Mouse (Mus musculus): ENCODE measurements around the gene Cylc2. TPM values are rescaled to one million over a fixed set of nuclear protein-coding genes. Genes with fewer than 3 reads are reported as not detected.

Gene Cylc2
- not detected in 2 replicates for polyA plus RNA-seq (2011; ENCODE audit: insufficient read depth, insufficient read length, low replicate concordance, missing spikeins)

DNA sequence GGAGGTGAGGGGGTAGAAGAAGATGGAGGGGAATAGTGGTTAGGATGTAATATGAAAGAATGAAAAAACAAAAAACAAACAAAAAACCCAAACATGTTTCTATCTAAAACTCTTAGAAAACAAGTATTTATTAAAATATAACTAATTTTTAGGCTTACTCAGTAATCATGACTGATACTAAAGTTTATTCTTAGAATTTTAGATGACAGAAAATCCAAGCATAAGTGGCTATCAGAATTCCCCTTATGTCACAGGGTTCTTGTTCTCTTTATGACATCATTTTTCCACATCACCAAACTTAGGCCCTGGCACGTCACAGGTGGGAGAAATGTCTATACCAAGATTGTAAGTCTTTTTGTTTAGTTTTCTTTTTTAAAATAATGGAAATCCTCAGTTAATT, at the start of gene Cylc2:
Cylc2 (plus strand) TSS at position 301 of the 400 bp plus-strand sequence.
- H3K4me3 ChIP-seq (replicated peaks; ENCODE audit: control insufficient read depth, low read depth, low read length), result no peak within 1 kb of the TSS
- H3K27ac ChIP-seq (ENCODE audit: control insufficient read depth, insufficient read depth, low read depth, low read length, poor library complexity), result no peak within 1 kb of the TSS
- no peaks in the 10 kb centered on the region for H3K4me1 ChIP-seq (ENCODE audit: control insufficient read depth, insufficient read depth, low read length)
- 70% methylated on average over 1 of the region's 1 CpGs for WGBS
- no peak for TF ChIP-seq POLR2A (IDR thresholded peaks at IDR 0.05; ENCODE audit: borderline replicate concordance, control insufficient read depth, low read depth, low read length)
- no peak for TF ChIP-seq CTCF (IDR thresholded peaks at IDR 0.05; ENCODE audit: control insufficient read depth, insufficient read depth, low read length)
